Mouse (Mus musculus) stomach, embryonic 14.5 days (tissue): ENCODE measurements at regions not wholly inside any gene's neighbourhood (a gene's known extent, or its start where the extent isn't known, plus 50 kb on each side); places are given as distances from the start of the nearest gene placed in this dataset.

Source experiments
- ATAC-seq: fragments of 200-750 bp; cut with Nextera tagmentation; 2 replicates; pipeline ENCODE4 v1.8.0; 2017; ENCODE audit warnings: low read depth, moderate TSS enrichment; ENCODE audit not compliant: insufficient number of reproducible peaks, insufficient read depth, low FRiP score
- H3K27ac ChIP-seq: fragments of 300-500 bp; sonication (generic); 2 replicates; pipeline ENCODE4 v1.5.1; 2014; ENCODE audit warnings: mild to moderate bottlenecking, low read length, moderate library complexity, mixed read lengths
- H3K27me3 ChIP-seq: fragments of 300-500 bp; sonication (generic); 2 replicates; pipeline ENCODE4 v1.6.1; 2014; ENCODE audit warnings: low read length, control low read depth, mixed read lengths; ENCODE audit not compliant: control insufficient read depth, insufficient read depth
- H3K36me3 ChIP-seq: fragments of 300-500 bp; sonication (generic); 2 replicates; pipeline ENCODE4 v1.6.1; 2014; ENCODE audit warnings: mild to moderate bottlenecking, control low read depth, low read length, moderate library complexity, mixed read lengths; ENCODE audit not compliant: control insufficient read depth, insufficient read depth
- H3K4me1 ChIP-seq: fragments of 300-500 bp; sonication (generic); 2 replicates; pipeline ENCODE4 v1.6.1; 2014; ENCODE audit warnings: low read length, control low read depth, mixed read lengths; ENCODE audit not compliant: control insufficient read depth, insufficient read depth
- H3K4me2 ChIP-seq: fragments of 300-500 bp; sonication (generic); replicated peaks from 2 replicates; pipeline ENCODE4 v1.6.1; 2014; ENCODE audit warnings: low read depth, low read length, control low read depth
- H3K4me3 ChIP-seq: fragments of 300-500 bp; sonication (generic); 2 replicates; pipeline ENCODE4 v1.5.1; 2014; ENCODE audit warnings: low read depth, low read length, control low read depth
- H3K9ac ChIP-seq: fragments of 300-500 bp; sonication (generic); replicated peaks from 2 replicates; pipeline ENCODE4 v1.6.1; 2014; ENCODE audit warnings: low read depth, mild to moderate bottlenecking, control low read depth, low read length, moderate library complexity, mixed read lengths
- H3K9me3 ChIP-seq: fragments of 300-500 bp; sonication (generic); 2 replicates; pipeline ENCODE4 v1.6.1; 2016; ENCODE audit warnings: low read depth, low read length, control low read depth; ENCODE audit not compliant: control insufficient read depth
- WGBS: fragments of 180-500 bp; shearing (Covaris S2); extraction: QIAGEN DNeasy Blood & Tissue Kit; methylation state at CpG from one replicate; pipeline ENCODE4 v1.1.7; 2014; 5-methylcytosine and 5-hydroxymethylcytosine counted together

- Histone ChIP-seq H3K4me3 (no peak overlapping the region), H3K9ac (no peak overlapping the region), H3K27me3 (no peaks in the 10 kb centered on the region), H3K27ac (no peak overlapping the region), H3K9me3 (no peaks in the 10 kb centered on the region), H3K36me3 (no peaks in the 10 kb centered on the region), H3K4me1 (no peaks in the 10 kb centered on the region), H3K4me2 (no peak overlapping the region)
- 43% methylated on average over 1 of the region's 1 CpGs for WGBS
- no peak for ATAC-seq
These were observed 109.2 kb upstream of the Creb1 start for GRCm38 (mm10) chr1:64423256-64423655.

GRCm38 (mm10) chr1:64418567-64418966 lies 113.9 kb upstream of the Creb1 start:
- H3K9me3 ChIP-seq = no peaks in the 10 kb centered on the region
- H3K9ac ChIP-seq = no peak overlapping the region
- H3K36me3 ChIP-seq = no peaks in the 10 kb centered on the region
- no peak overlapping the region for H3K4me3 ChIP-seq
- no peak overlapping the region for H3K4me2 ChIP-seq
- H3K27me3 ChIP-seq = no peaks in the 10 kb centered on the region
- no peaks in the 10 kb centered on the region for H3K4me1 ChIP-seq
- no peak for ATAC-seq
- no peak overlapping the region for H3K27ac ChIP-seq

- Histone ChIP-seq H3K27me3 (no peaks in the 10 kb centered on the region), H3K9me3 (no peaks in the 10 kb centered on the region), H3K9ac (no peak overlapping the region), H3K27ac (no peak overlapping the region), H3K4me2 (no peak overlapping the region), H3K4me1 (no peaks in the 10 kb centered on the region), H3K4me3 (no peak overlapping the region), H3K36me3 (no peaks in the 10 kb centered on the region)
- WGBS = 86% methylated on average over 7 of the region's 7 CpGs
- no peak for ATAC-seq
These were observed 116.5 kb upstream of the Creb1 start for GRCm38 (mm10) chr1:64415906-64416305.

GRCm38 (mm10) chr1:64413181-64413560 lies 119.3 kb upstream of the Creb1 start:
- no peak overlapping the region for H3K4me3 ChIP-seq
- H3K27ac ChIP-seq = no peak overlapping the region
- H3K36me3 ChIP-seq = no peaks in the 10 kb centered on the region
- H3K4me2 ChIP-seq = no peak overlapping the region
- ATAC-seq = no peak
- H3K4me1 ChIP-seq = no peaks in the 10 kb centered on the region
- H3K9ac ChIP-seq = no peak overlapping the region
- WGBS = 72% methylated on average over 4 of the region's 4 CpGs
- no peaks in the 10 kb centered on the region for H3K27me3 ChIP-seq
- no peaks in the 10 kb centered on the region for H3K9me3 ChIP-seq

- H3K9me3 ChIP-seq = no peaks in the 10 kb centered on the region
These were observed 119.8 kb upstream of the Creb1 start for GRCm38 (mm10) chr1:64412481-64413180.

GRCm38 (mm10) chr1:64411851-64412480 lies 120.5 kb upstream of the Creb1 start:
- Histone ChIP-seq H3K9me3 (no peaks in the 10 kb centered on the region), H3K27me3 (no peaks in the 10 kb centered on the region), H3K4me2 (no peak overlapping the region), H3K27ac (no peak overlapping the region), H3K36me3 (no peaks in the 10 kb centered on the region), H3K9ac (no peak overlapping the region), H3K4me1 (no peaks in the 10 kb centered on the region), H3K4me3 (no peak overlapping the region)
- no peak for ATAC-seq
- 83% methylated on average over 4 of the region's 4 CpGs for WGBS

More at GRCm38 (mm10) chr1:64412481-64413180, 119.8 kb upstream of the Creb1 start:
- Histone ChIP-seq H3K4me1 (no peaks in the 10 kb centered on the region), H3K9ac (no peak overlapping the region), H3K4me3 (no peak overlapping the region), H3K36me3 (no peaks in the 10 kb centered on the region), H3K4me2 (no peak overlapping the region), H3K27me3 (no peaks in the 10 kb centered on the region), H3K27ac (no peak overlapping the region)
- WGBS = 64% methylated on average over 10 of the region's 10 CpGs
- no peak for ATAC-seq

- 72% methylated on average over 4 of the region's 4 CpGs for WGBS
- Histone ChIP-seq H3K4me3 (no peak overlapping the region), H3K9ac (no peak overlapping the region), H3K4me2 (no peak overlapping the region), H3K27me3 (no peaks in the 10 kb centered on the region), H3K4me1 (no peaks in the 10 kb centered on the region), H3K27ac (no peak overlapping the region), H3K36me3 (no peaks in the 10 kb centered on the region), H3K9me3 (no peaks in the 10 kb centered on the region)
- ATAC-seq = no peak
These were observed 123.5 kb upstream of the Creb1 start for GRCm38 (mm10) chr1:64408807-64409582.

- WGBS = 71% methylated on average over 8 of the region's 8 CpGs
- no peaks in the 10 kb centered on the region for H3K36me3 ChIP-seq
- no peak overlapping the region for H3K4me3 ChIP-seq
- no peaks in the 10 kb centered on the region for H3K27me3 ChIP-seq
- no peak overlapping the region for H3K4me2 ChIP-seq
- H3K9ac ChIP-seq = no peak overlapping the region
- ATAC-seq = no peak
- H3K4me1 ChIP-seq = no peaks in the 10 kb centered on the region
- no peak overlapping the region for H3K27ac ChIP-seq
- H3K9me3 ChIP-seq = no peaks in the 10 kb centered on the region
These were observed 140.9 kb upstream of the Creb1 start for GRCm38 (mm10) chr1:64391525-64391924.
